Mouse (Mus musculus): Measurements from ENCODE around the gene Pold2. TPM values are rescaled to one million over a fixed set of nuclear protein-coding genes. Genes with fewer than 3 reads are reported as not detected.

Pold2 gene
- total and polyA plus RNA-seq, 3 experiments, result 136 to 285 (median 205) TPM

DNA sequence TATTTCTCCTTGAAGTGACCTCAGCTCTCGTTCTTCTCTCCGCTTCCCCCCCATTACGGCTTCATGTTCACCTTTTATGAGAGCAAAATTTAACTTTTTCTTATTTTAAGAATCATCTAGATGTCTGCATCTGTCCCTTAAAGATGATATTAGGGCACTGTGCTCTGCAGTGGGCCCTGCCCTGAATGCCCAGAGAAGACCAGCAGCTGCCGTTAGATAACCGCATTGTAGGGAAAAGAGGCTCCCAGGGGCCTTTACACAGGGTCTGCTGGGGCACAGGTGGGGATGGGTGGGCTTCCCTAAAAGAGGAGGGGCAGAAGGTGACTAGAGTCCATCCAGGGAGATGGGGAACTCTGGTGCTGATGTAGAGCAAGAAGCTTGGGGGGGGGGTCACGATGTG is 15.7 kb upstream of the Pold2 start:
- no peak overlapping the region for H3K9ac ChIP-seq (ENCODE audit: insufficient read depth, low read depth)
- dilution Hi-C loops (cut with MboI; ENCODE audit: extremely low pct_ligation_motif_present, extremely low pct_unique_long_range_greater_than_20kb, low sequenced_read_pairs) (no loop called here), in situ Hi-C loops (cut with MboI; ENCODE audit: low pct_ligation_motif_present, low pct_unique_long_range_greater_than_20kb, low sequenced_read_pairs) (no loop called here)
- peaks cover 26 to 47% of the 10 kb centered on the region in 2 experiments for H3K4me1 ChIP-seq (ENCODE audit: control insufficient read depth in 1 of 2, insufficient read depth in 2 of 2)
- H3K4me2 ChIP-seq (ENCODE audit: insufficient read depth, low read depth, poor library complexity, severe bottlenecking), result no peak overlapping the region
- no peak overlapping the region for H3K4me3 ChIP-seq (replicated peaks in 1 of 3; ENCODE audit: low read depth in 2 of 3, low read length in 2 of 3, poor library complexity in 1 of 3)
- H3K36me3 ChIP-seq (replicated peaks in 1 of 2; ENCODE audit: control insufficient read depth in 1 of 2, insufficient read depth in 1 of 2, low read length in 1 of 2), result no peaks in the 10 kb centered on the region
- no peak for TF ChIP-seq HCFC1 (IDR thresholded peaks at IDR 0.05; ENCODE audit: low read depth, low read length)
- no peak for TF ChIP-seq CHD2 (IDR thresholded peaks at IDR 0.05; ENCODE audit: low read length)
- TF ChIP-seq MAFK (IDR thresholded peaks at IDR 0.05; ENCODE audit: insufficient replicate concordance, low read length), result no peak
- TF ChIP-seq MXI1 (IDR thresholded peaks at IDR 0.05; ENCODE audit: low read depth, low read length), result no peak
- TF ChIP-seq RAD21 (IDR thresholded peaks at IDR 0.05; ENCODE audit: low read depth, low read length), result no peak
- TF ChIP-seq MEF2A (IDR thresholded peaks at IDR 0.05; ENCODE audit: borderline replicate concordance, low read depth, low read length), result no peak
- no peak for TF ChIP-seq ZMIZ1 (IDR thresholded peaks at IDR 0.05; ENCODE audit: low read depth, low read length)
- TF ChIP-seq NRF1 (IDR thresholded peaks at IDR 0.05; ENCODE audit: low read depth, low read length), result no peak
- no peak for TF ChIP-seq POLR2A (IDR thresholded peaks at IDR 0.05; ENCODE audit: low read depth, low read length)
- no peak for TF ChIP-seq IRF4 (IDR thresholded peaks at IDR 0.05; ENCODE audit: low read depth, low read length)
- TF ChIP-seq TBP (conservative IDR thresholded peaks at IDR 0.05; ENCODE audit: low read depth, low read length), result no peak
- no peak for TF ChIP-seq NELFE (IDR thresholded peaks at IDR 0.05; ENCODE audit: low read depth, low read length)
- TF ChIP-seq GABPA (IDR thresholded peaks at IDR 0.05; ENCODE audit: insufficient replicate concordance, low read depth, low read length), result no peak
- no peak for TF ChIP-seq MYC (IDR thresholded peaks at IDR 0.05; ENCODE audit: low read depth, low read length)
- TF ChIP-seq EP300 (IDR thresholded peaks at IDR 0.05; ENCODE audit: low read length), result no peak
- TF ChIP-seq TCF12 (IDR thresholded peaks at IDR 0.05; ENCODE audit: low read depth, low read length), result no peak
- no peak for TF ChIP-seq E2F4 (IDR thresholded peaks at IDR 0.05; ENCODE audit: insufficient replicate concordance, low read depth, low read length)
- no peak for TF ChIP-seq MAX (IDR thresholded peaks at IDR 0.05; ENCODE audit: low read length)
- peaks cover 5% of the 10 kb centered on the region for H3K27me3 ChIP-seq (replicated peaks)
- no peaks in the 10 kb centered on the region for H3K79me2 ChIP-seq (replicated peaks; ENCODE audit: control insufficient read depth, extremely low read depth, insufficient read depth, poor library complexity, severe bottlenecking)
- no peaks in the 10 kb centered on the region for H3K9me3 ChIP-seq (replicated peaks; ENCODE audit: low read length)
- DNase-seq (ENCODE audit: extremely low read depth), result no peak
- H3K27ac ChIP-seq (ENCODE audit: insufficient read depth, low read depth), result no peak overlapping the region

DNA sequence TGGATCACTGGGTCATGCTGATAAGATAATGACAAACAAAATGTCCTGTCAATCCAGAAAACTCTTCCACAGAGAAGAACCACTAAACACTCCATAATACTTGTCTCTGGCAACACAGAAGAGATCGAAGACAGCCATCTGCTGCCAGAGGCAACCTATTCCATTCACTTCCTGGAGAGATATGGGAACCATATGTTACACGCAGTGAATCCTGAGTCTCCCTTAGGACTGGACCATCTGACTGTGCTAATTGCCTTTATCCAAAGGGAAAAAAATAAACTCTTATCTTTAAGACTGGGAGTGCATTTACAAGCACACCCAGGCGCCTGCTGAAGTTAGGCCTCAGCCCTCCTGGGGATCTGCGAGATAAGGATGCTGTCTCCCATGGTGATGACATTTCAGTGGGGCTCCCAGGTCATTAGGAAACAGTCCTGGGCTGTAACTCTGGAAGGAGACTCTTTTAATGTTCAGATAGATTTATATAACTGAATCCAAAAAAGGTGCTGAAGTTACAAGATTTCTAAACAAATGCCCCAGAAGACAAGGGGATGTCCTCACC is 14.8 kb upstream of the Pold2 start:
- H3K36me3 ChIP-seq (replicated peaks in 1 of 2; ENCODE audit: control insufficient read depth in 1 of 2, insufficient read depth in 1 of 2, low read length in 1 of 2), result no peaks in the 10 kb centered on the region
- TF ChIP-seq HCFC1 (IDR thresholded peaks at IDR 0.05; ENCODE audit: low read depth, low read length) (no peak), ZNF384 (IDR thresholded peaks at IDR 0.05; ENCODE audit: low read depth, low read length) (no peak), USF2 (conservative IDR thresholded peaks at IDR 0.05; ENCODE audit: low read depth, low read length) (no peak), ETS1 (conservative IDR thresholded peaks at IDR 0.05; ENCODE audit: low read depth, low read length) (no peak), BHLHE40 (IDR thresholded peaks at IDR 0.05; ENCODE audit: low read depth, low read length) (no peak)
- no peaks in the 10 kb centered on the region for H3K9me3 ChIP-seq (replicated peaks; ENCODE audit: low read length)
- in situ Hi-C loops (cut with MboI; ENCODE audit: low pct_ligation_motif_present, low pct_unique_long_range_greater_than_20kb, low sequenced_read_pairs) (no loop called here), dilution Hi-C loops (cut with MboI; ENCODE audit: extremely low pct_ligation_motif_present, extremely low pct_unique_long_range_greater_than_20kb, low sequenced_read_pairs) (no loop called here)
- H3K4me3 ChIP-seq (replicated peaks in 1 of 3; ENCODE audit: low read depth in 2 of 3, low read length in 2 of 3, poor library complexity in 1 of 3), result no peak overlapping the region
- no peak for DNase-seq (ENCODE audit: extremely low read depth)
- peaks cover 2% of the 10 kb centered on the region for H3K27me3 ChIP-seq (replicated peaks)
- peaks cover 26 to 54% of the 10 kb centered on the region in 2 experiments for H3K4me1 ChIP-seq (ENCODE audit: control insufficient read depth in 1 of 2, insufficient read depth in 2 of 2)
- H3K27ac ChIP-seq (ENCODE audit: insufficient read depth, low read depth), result no peak overlapping the region
- H3K79me2 ChIP-seq (replicated peaks; ENCODE audit: control insufficient read depth, extremely low read depth, insufficient read depth, poor library complexity, severe bottlenecking), result no peaks in the 10 kb centered on the region
- no peak overlapping the region for H3K4me2 ChIP-seq (ENCODE audit: insufficient read depth, low read depth, poor library complexity, severe bottlenecking)
- H3K9ac ChIP-seq (ENCODE audit: insufficient read depth, low read depth), result no peak overlapping the region
